Mouse (Mus musculus): ENCODE results near the gene Spsb2.

DNA sequence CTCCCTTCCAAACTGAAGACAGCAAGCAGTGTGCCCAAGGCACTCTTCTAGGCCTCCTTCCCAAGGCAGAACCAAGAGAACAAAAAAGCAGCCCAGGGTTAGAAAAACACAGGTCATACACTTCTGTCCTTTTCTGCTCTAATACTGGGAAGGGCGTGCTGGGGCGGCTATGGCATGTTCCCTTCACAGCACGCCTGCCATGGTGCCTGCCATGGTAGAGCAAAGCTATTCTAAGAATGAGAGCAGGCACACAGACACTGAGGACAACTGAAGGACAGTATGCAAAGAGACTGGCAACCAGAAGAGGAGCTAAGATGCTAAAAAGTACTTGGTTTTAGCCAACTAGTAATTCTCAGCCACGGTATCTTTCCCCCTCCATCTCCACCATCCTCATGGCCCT is 13.6 kb downstream of the Spsb2 start:
- TF ChIP-seq CTCF (IDR thresholded peaks at IDR 0.05; ENCODE audit: low read depth, low read length) (no peak), POLR2A (IDR thresholded peaks at IDR 0.05; ENCODE audit: borderline replicate concordance, low read depth, low read length) (no peak)

All from bone marrow macrophage, adult 2 months (primary cell).